Mouse (Mus musculus) gastrocnemius, postnatal 14 days (tissue): ENCODE data around the gene Dgat2. TPM values are rescaled to one million over a fixed set of nuclear protein-coding genes. Genes with fewer than 3 reads are reported as not detected.
A peak's percentile ranks its signal among the peaks of the same experiment; 100 is the strongest.

ENCODE experiments used
- DNase-seq: peaks from one replicate; pipeline ENCODE4 v3.0.0; 2021; ENCODE audit warnings: mixed read lengths
- intact Hi-C: fragments of 180-260 bp; cut with DNase I; formaldehyde crosslinking; loops from one replicate; pipeline ENCODE4 v1.15.1; 2025; ENCODE audit warnings: low total_unique reads
- total RNA-seq, 2 experiments: library from RNA; stranded (reverse); gene quantifications; 2 replicates each; pipeline ENCODE4 v1.2.3; 2021

The Dgat2 gene
- total RNA-seq, 2 experiments from 2014 or later = 19.0 to 37.9 TPM

- DNase-seq = no peak
- intact Hi-C loops = no loop called here
Measured at GRCm38 (mm10) chr7:99169717-99170403, 12.7 kb downstream of the Dgat2 start.

- DNase-seq = no peak
- intact Hi-C loops = no loop called here
Measured at GRCm38 (mm10) chr7:99168756-99169155, 13.8 kb downstream of the Dgat2 start.

- intact Hi-C loops = no loop called here
- DNase-seq = no peak
Measured at GRCm38 (mm10) chr7:99167939-99168338, 14.6 kb downstream of the Dgat2 start.

GRCm38 (mm10) chr7:99166159-99166558 is 16.4 kb downstream of the Dgat2 start:
- intact Hi-C loops = no loop called here
- DNase-seq = no peak

GRCm38 (mm10) chr7:99164873-99165410 is 17.6 kb downstream of the Dgat2 start:
- intact Hi-C loops = no loop called here

GRCm38 (mm10) chr7:99162462-99162861 is 20.1 kb downstream of the Dgat2 start:
- intact Hi-C loops = no loop called here
- no peak for DNase-seq

More at GRCm38 (mm10) chr7:99164873-99165410, 17.6 kb downstream of the Dgat2 start:
- DNase-seq = no peak

- no peak for DNase-seq
- intact Hi-C loops = no loop called here
Measured at GRCm38 (mm10) chr7:99161961-99162360, 20.6 kb downstream of the Dgat2 start.

- intact Hi-C loops = no loop called here
- DNase-seq = peak; percentile 57
Measured at GRCm38 (mm10) chr7:99161529-99161928, 21.0 kb downstream of the Dgat2 start.

GRCm38 (mm10) chr7:99160995-99161394 is 21.5 kb downstream of the Dgat2 start:
- no peak for DNase-seq
- intact Hi-C loops = no loop called here

- no peak for DNase-seq
Measured at GRCm38 (mm10) chr7:99159446-99159845, 23.1 kb downstream of the Dgat2 start.

GRCm38 (mm10) chr7:99158904-99159303 is 23.6 kb downstream of the Dgat2 start:
- DNase-seq = no peak

More at GRCm38 (mm10) chr7:99159446-99159845, 23.1 kb downstream of the Dgat2 start:
- intact Hi-C loops = no loop called here

GRCm38 (mm10) chr7:99158011-99158410 is 24.5 kb downstream of the Dgat2 start:
- DNase-seq = no peak
- intact Hi-C loops = no loop called here

More at GRCm38 (mm10) chr7:99158904-99159303, 23.6 kb downstream of the Dgat2 start:
- intact Hi-C loops = no loop called here

GRCm38 (mm10) chr7:99156737-99157136 is 25.8 kb downstream of the Dgat2 start:
- no peak for DNase-seq
- intact Hi-C loops = no loop called here

GRCm38 (mm10) chr7:99155311-99156289 is 26.9 kb downstream of the Dgat2 start:
- intact Hi-C loops = no loop called here
- DNase-seq = no peak

GRCm38 (mm10) chr7:99154648-99155151 is 27.8 kb downstream of the Dgat2 start:
- intact Hi-C loops = loop anchor here (5.0 kb wide), 1 partner anchor 47 kb away; no protein-coding TSS in a partner anchor
- DNase-seq = no peak

GRCm38 (mm10) chr7:99153686-99154202 is 28.8 kb downstream of the Dgat2 start:
- intact Hi-C loops = loop anchor here (5.0 kb wide), 1 partner anchor 46 kb away; no protein-coding TSS in a partner anchor
- no peak for DNase-seq

- intact Hi-C loops = loop anchor here (5.0 kb wide), 1 partner anchor 45 kb away; no protein-coding TSS in a partner anchor
- no peak for DNase-seq
Measured at GRCm38 (mm10) chr7:99152756-99153155, 29.8 kb downstream of the Dgat2 start.

GRCm38 (mm10) chr7:99151342-99151741 is 31.2 kb downstream of the Dgat2 start:
- intact Hi-C loops = loop anchor here (5.0 kb wide), 1 partner anchor 44 kb away; no protein-coding TSS in a partner anchor
- DNase-seq = peak; percentile 94

GRCm38 (mm10) chr7:99149017-99149416 is 33.5 kb downstream of the Dgat2 start:
- intact Hi-C loops = no loop called here
- no peak for DNase-seq
